Mouse (Mus musculus) lung, postnatal 0 days (tissue): Measurements from ENCODE around the gene Togaram2.

Experiments
- CTCF ChIP-seq: IDR thresholded peaks from 2 replicates; pipeline ENCODE4 v1.5.1; 2016; ENCODE audit warnings: antibody characterized with exemption, mild to moderate bottlenecking
- EP300 ChIP-seq: IDR thresholded peaks from 2 replicates; pipeline ENCODE4 v1.6.1; 2016; ENCODE audit warnings: antibody characterized with exemption, mild to moderate bottlenecking, control low read depth

DNA sequence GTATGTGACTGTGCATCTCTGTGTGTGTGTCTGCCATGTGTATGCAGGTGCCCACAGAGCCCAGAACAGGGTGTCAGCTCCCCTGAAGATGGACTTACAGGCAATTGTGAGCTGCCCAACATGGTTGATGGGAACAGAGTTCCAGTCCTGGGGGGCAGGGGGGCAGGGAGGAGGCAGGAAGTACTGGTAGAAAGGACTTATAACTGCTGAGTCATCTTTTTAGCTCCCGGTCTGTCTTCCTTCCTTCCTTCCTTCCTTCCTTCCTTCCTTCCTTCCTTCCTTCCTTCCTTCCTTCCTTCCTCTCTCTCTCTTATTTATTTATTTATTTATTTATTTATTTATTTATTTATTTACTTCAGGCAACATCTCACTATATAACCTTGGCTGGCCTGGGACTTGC, 8.9 kb upstream of the Togaram2 start:
- TF ChIP-seq CTCF: no peak
- no peak for TF ChIP-seq EP300
